Mouse (Mus musculus): ENCODE data around the gene Lypd5. TPM values are rescaled to one million over a fixed set of nuclear protein-coding genes. Genes with fewer than 3 reads are reported as not detected.

Gene Lypd5
- total RNA-seq (2014; rRNA removed) (not detected in 2 replicates), polyA plus RNA-seq (2012; rRNA removed) (not detected in 2 replicates)

DNA sequence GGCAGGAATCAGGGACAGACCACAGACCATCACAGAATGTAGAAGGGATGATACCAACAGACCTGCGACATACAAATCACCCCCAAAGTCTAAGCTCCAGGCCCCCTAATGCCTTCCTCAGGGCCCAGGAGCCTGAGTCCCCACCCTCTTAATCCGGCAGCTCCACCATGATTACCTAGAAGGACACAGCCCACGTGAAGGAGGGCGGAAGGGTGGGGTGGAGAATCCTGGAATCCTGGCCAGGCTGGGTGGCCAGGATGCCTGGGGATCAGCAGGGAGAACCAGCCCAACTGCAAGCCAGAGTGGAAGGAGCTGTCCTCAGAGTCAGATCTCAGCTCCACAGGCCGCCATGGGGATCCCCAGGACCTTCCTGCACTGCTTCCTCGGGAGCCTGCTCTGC lies at the start of gene Lypd5:
TSS of gene Lypd5 (plus strand) at position 301 of the 400 bp plus-strand sequence.
- no peak within 1 kb of the TSS for H3K27ac ChIP-seq (replicated peaks; ENCODE audit: insufficient read depth, low read depth, low read length)
- 41% methylated on average over 6 of the region's 6 CpGs for WGBS
- no peaks in the 10 kb centered on the region for H3K4me1 ChIP-seq (ENCODE audit: control insufficient read depth, insufficient read depth, low read length)
- no peak for TF ChIP-seq CTCF (IDR thresholded peaks at IDR 0.05; ENCODE audit: low read depth, low read length)
- H3K36me3 ChIP-seq (ENCODE audit: control insufficient read depth, insufficient read depth, low read length) = no peaks in the 10 kb centered on the region
- H3K9ac ChIP-seq (ENCODE audit: low read depth, low read length) = no peak within 1 kb of the TSS
- no peaks in the 10 kb centered on the region for H3K27me3 ChIP-seq (ENCODE audit: control insufficient read depth, insufficient read depth, low read length)
- no peak for DNase-seq (ENCODE audit: extremely low read depth, low read depth, low spot score)
- H3K4me3 ChIP-seq (ENCODE audit: insufficient read depth, low read depth, low read length) = no peak within 1 kb of the TSS
- no peaks in the 10 kb centered on the region for H3K79me2 ChIP-seq (ENCODE audit: control insufficient read depth, insufficient read depth, low read length)

DNA sequence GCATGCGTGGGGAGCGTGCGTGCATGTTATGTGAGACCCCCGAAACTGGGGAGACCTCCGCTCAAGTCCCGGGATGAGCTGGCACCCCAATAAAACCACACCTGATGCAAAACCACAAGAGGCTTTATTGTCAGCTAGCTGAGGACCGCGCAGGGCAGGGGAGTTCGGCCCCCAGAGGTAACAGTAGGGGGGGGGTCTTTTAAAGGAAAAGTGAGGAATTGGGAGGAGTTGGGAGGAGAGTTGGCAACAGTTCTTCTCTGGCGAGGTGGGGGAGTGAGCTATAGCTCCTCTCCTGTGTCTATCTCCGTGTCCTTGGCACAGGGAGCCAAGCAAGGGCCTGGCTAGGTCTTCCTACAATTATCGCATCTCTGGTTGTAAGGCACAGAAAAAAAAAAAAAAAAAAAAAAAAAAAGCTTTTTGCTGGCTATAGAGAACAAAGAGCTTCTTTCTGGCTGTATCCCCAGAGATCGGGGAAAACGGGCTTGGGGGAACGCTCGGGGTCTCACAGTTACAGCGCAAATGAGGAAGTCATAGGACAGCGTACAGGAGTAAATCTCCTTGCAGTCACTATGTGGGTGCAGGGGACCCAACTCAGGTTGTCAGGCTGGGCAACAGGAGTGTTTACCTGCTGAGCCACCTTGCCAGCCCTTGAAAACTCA lies 49.0 kb upstream of the Lypd5 start:
- Histone ChIP-seq H3K9ac (ENCODE audit: low read depth, low read length) (no peak overlapping the region), H3K36me3 (ENCODE audit: control insufficient read depth, insufficient read depth, low read length) (peaks cover 10% of the 10 kb centered on the region; the same call in 1 of the 2 replicates), H3K27ac (replicated peaks; ENCODE audit: insufficient read depth, low read depth, low read length) (no peak overlapping the region)

DNA sequence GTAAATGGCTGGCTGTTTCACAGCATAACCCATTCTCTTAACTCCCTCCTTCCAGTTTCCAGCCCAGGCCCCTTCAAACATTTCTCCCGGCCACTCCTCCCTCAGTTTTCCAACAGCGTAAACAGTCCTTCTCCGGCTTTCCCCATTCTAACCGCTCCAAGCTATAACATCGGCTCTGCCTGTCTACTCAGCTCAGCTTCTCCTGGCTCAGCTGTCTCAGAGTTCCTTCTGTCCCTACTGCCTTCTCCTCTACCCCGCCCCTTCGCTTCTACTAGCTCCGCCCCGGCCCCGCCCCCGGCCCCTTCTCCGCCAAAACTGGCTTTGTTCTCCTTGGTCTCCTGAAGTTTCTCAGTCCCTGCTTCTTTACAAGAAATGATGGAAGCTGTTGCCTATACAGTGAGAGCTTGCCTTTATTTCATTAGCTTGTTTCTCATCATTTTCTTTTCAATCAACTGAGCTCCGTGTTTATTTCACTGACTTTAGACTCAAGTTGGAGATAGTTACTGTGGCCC lies 48.2 kb upstream of the Lypd5 start, which contains the start of gene Zfp61:
TSS of gene Zfp61 (minus strand) at position 462 of the 512 bp plus-strand sequence.
- Histone ChIP-seq H3K9ac (ENCODE audit: low read depth, low read length) (no peak within 1 kb of the TSS), H3K36me3 (ENCODE audit: control insufficient read depth, insufficient read depth, low read length) (peaks cover 8% of the 10 kb centered on the region; the same call in 1 of the 2 replicates), H3K27ac (replicated peaks; ENCODE audit: insufficient read depth, low read depth, low read length) (no peak within 1 kb of the TSS), H3K27me3 (ENCODE audit: control insufficient read depth, insufficient read depth, low read length) (no peaks in the 10 kb centered on the region), H3K4me1 (ENCODE audit: control insufficient read depth, insufficient read depth, low read length) (no peaks in the 10 kb centered on the region), H3K4me3 (ENCODE audit: insufficient read depth, low read depth, low read length) (no peak within 1 kb of the TSS), H3K79me2 (ENCODE audit: control insufficient read depth, insufficient read depth, low read length) (no peaks in the 10 kb centered on the region)
- DNase-seq (ENCODE audit: extremely low read depth, low read depth, low spot score) = peak; percentile 30
- no peak for TF ChIP-seq POLR2A (IDR thresholded peaks at IDR 0.05; ENCODE audit: extremely low read depth, insufficient read depth, low read length)
- TF ChIP-seq CTCF (IDR thresholded peaks at IDR 0.05; ENCODE audit: low read depth, low read length) = no peak
- 6% methylated on average over 13 of the region's 13 CpGs for WGBS

More for the DNA sequence above, 49.0 kb upstream of the Lypd5 start:
- no peak for TF ChIP-seq POLR2A (IDR thresholded peaks at IDR 0.05; ENCODE audit: extremely low read depth, insufficient read depth, low read length)
- TF ChIP-seq CTCF (IDR thresholded peaks at IDR 0.05; ENCODE audit: low read depth, low read length) = no peak
- 9% methylated on average over 18 of the region's 18 CpGs for WGBS
- no peaks in the 10 kb centered on the region for H3K79me2 ChIP-seq (ENCODE audit: control insufficient read depth, insufficient read depth, low read length)
- no peak overlapping the region for H3K4me3 ChIP-seq (ENCODE audit: insufficient read depth, low read depth, low read length)
- H3K27me3 ChIP-seq (ENCODE audit: control insufficient read depth, insufficient read depth, low read length) = no peaks in the 10 kb centered on the region
- no peaks in the 10 kb centered on the region for H3K4me1 ChIP-seq (ENCODE audit: control insufficient read depth, insufficient read depth, low read length)
- DNase-seq (ENCODE audit: extremely low read depth, low read depth, low spot score) = no peak

DNA sequence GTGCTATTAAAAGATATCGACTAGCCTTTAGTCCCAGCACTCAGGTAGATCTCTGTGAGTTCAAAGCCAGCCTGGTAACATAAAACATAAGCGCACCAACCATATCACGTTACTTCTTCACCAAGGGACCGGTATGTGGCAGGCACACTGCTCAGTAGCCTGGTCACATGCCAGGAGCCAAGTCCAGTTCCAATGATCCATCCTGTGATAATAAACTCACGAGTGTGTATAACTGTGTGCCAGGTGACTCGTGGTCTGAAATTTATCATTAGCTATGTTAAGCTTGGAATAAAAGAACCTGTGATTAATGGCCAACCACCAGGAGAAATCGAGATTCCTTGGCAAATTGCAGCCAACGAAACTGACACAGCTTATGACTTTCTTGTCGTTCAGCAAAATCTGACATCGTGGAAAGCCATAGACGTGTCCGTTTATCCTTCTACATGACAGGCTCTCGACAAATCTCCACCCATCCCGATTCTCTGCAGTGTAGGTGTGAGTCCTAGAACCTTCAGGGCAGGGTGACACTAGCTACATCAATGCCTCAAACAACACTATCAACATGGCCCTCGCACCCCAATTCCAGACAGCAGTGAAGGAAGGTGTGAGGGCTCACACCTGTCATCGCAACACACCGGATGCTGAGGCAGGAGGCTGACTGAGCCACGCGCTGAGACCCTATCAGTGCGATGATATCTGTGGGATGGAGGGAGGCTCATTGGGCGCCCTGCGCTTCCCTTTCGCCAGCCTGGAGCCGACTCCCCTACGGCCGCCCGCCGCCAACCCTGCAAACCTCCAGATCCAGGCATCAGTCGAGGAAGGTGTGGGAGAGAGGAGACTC lies 33.0 kb upstream of the Lypd5 start:
- Histone ChIP-seq H3K27me3 (ENCODE audit: control insufficient read depth, insufficient read depth, low read length) (no peaks in the 10 kb centered on the region), H3K9ac (ENCODE audit: low read depth, low read length) (peak overlapping the region; percentile 62), H3K4me1 (ENCODE audit: control insufficient read depth, insufficient read depth, low read length) (peaks cover 6% of the 10 kb centered on the region; the same call in 1 of the 2 replicates), H3K36me3 (ENCODE audit: control insufficient read depth, insufficient read depth, low read length) (0 out of 2 replicates have a peak, but pooled peaks cover 2% of the 10 kb centered on the region), H3K79me2 (ENCODE audit: control insufficient read depth, insufficient read depth, low read length) (no peaks in the 10 kb centered on the region), H3K4me3 (ENCODE audit: insufficient read depth, low read depth, low read length) (peak overlapping the region; percentile 75), H3K27ac (replicated peaks; ENCODE audit: insufficient read depth, low read depth, low read length) (no peak overlapping the region)
- peak; percentile 11 for DNase-seq (ENCODE audit: extremely low read depth, low read depth, low spot score)
- TF ChIP-seq POLR2A (IDR thresholded peaks at IDR 0.05; ENCODE audit: extremely low read depth, insufficient read depth, low read length) (no peak), CTCF (IDR thresholded peaks at IDR 0.05; ENCODE audit: low read depth, low read length) (no peak)
- WGBS = 26% methylated on average over 29 of the region's 29 CpGs

DNA sequence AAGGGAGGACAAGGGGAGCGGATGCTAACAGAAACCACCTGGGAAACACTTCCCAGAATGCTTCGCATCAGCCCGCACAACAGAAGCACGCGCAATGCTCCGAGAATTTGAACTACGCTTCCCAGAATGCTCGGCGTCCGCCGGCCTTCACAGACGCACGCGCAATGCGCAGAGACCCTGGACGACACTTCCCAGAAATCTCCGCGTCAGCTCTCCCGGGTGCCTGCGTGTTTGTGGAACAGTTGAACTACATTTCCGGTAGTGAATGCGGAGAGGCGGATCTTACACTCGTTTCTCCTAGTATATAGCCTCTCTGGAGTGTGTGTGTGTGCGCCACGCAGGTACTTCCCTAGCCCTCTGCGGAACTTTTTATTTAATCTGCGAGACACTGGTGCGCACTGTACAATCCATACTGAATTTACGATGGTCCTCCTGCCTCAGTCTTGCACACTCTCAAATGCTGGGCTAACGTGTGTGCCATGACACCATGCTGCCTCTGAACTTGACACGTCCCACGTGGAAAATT lies 32.4 kb upstream of the Lypd5 start, which contains the start of gene Zfp94:
TSS of gene Zfp94 (minus strand) at position 100 of the 526 bp plus-strand sequence.
- Histone ChIP-seq H3K4me3 (ENCODE audit: insufficient read depth, low read depth, low read length) (peak within 1 kb of the TSS; percentile 75), H3K79me2 (ENCODE audit: control insufficient read depth, insufficient read depth, low read length) (no peaks in the 10 kb centered on the region), H3K36me3 (ENCODE audit: control insufficient read depth, insufficient read depth, low read length) (no peaks in the 10 kb centered on the region), H3K9ac (ENCODE audit: low read depth, low read length) (peak within 1 kb of the TSS; percentile 62), H3K4me1 (ENCODE audit: control insufficient read depth, insufficient read depth, low read length) (peaks cover 6% of the 10 kb centered on the region; the same call in 1 of the 2 replicates), H3K27ac (replicated peaks; ENCODE audit: insufficient read depth, low read depth, low read length) (peak within 1 kb of the TSS; percentile 50), H3K27me3 (ENCODE audit: control insufficient read depth, insufficient read depth, low read length) (no peaks in the 10 kb centered on the region)
- under 1% methylated on average over 33 of the region's 33 CpGs for WGBS
- peak; percentile 44; the same call in 1 of the 2 replicates for TF ChIP-seq POLR2A (IDR thresholded peaks at IDR 0.05; ENCODE audit: extremely low read depth, insufficient read depth, low read length)
- no peak for TF ChIP-seq CTCF (IDR thresholded peaks at IDR 0.05; ENCODE audit: low read depth, low read length)
- DNase-seq (ENCODE audit: extremely low read depth, low read depth, low spot score) = peak; percentile 93
